Mouse (Mus musculus): Measurements from ENCODE around the gene Wasl.

DNA sequence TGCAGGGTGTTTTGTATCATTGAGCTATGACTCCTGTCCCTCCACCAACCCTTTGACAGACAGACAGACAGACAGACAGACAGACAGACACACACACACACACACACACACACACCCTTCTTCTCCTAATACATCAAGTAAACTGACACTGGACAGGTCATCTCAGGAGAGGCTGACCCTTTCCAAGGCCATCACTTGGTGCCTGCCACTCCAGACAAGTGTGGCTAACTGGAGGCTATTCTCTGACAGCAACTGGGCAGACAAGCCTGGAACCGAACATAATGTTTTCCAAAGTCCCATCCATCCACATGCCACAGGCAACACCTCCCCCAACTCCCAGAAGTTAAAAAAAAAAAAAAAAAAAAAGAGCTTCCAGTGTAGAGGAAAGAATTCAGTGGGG, 63.1 kb downstream of the Wasl start:
- TF ChIP-seq POLR2A (IDR thresholded peaks at IDR 0.05; ENCODE audit: extremely low read depth, insufficient read depth, low read length) = no peak
- no peak for TF ChIP-seq CTCF (IDR thresholded peaks at IDR 0.05; ENCODE audit: extremely low read depth, insufficient read depth, low read length)

Measured in cortical plate, adult 2 months (tissue).